Mouse (Mus musculus) adrenal gland, adult (tissue): ENCODE measurements around the gene Bgn.

Experiments
- DNase-seq, 2 experiments: peaks; one replicate each; pipeline ENCODE4 v3.0.0; 2022 to 2023; ENCODE audit warnings: low spot score in 1 of 2; ENCODE audit not compliant: inconsistent age in 2 of 2

Gene Bgn

GRCm38 (mm10) chrX:73483484-73483810 is at the start of gene Bgn:
Gene Bgn (plus strand): TSS chrX:73483602.
- DNase-seq: no peak

GRCm38 (mm10) chrX:73435252-73435651 is 48.1 kb upstream of the Bgn start, which contains the start of gene Trex2:
Gene Trex2 (minus strand): TSS chrX:73435344.
- DNase-seq: no peak

- peak in 1 of 2 experiments; percentile 49 for DNase-seq
Observed at GRCm38 (mm10) chrX:73441428-73441827, 42.0 kb upstream of the Bgn start.

GRCm38 (mm10) chrX:73451949-73452348 is 31.5 kb upstream of the Bgn start:
- DNase-seq: peak; percentile 49 to 85

- DNase-seq: peak; percentile 95
Observed at GRCm38 (mm10) chrX:73458877-73459392, 24.5 kb upstream of the Bgn start, which contains the start of gene Haus7. Gene Haus7 (minus strand): TSS chrX:73459044.

- DNase-seq: no peak
Observed at GRCm38 (mm10) chrX:73460792-73461191, 22.6 kb upstream of the Bgn start.

GRCm38 (mm10) chrX:73465483-73466186 is 17.8 kb upstream of the Bgn start:
- DNase-seq: peak; percentile 60 to 73

- DNase-seq: no peak
Observed at GRCm38 (mm10) chrX:73467446-73468241, 15.8 kb upstream of the Bgn start.

- no peak for DNase-seq
Observed at GRCm38 (mm10) chrX:73468330-73468729, 15.1 kb upstream of the Bgn start.

GRCm38 (mm10) chrX:73468752-73469151 is 14.7 kb upstream of the Bgn start:
- DNase-seq: no peak

GRCm38 (mm10) chrX:73471764-73472163 is 11.6 kb upstream of the Bgn start:
- no peak for DNase-seq

GRCm38 (mm10) chrX:73474340-73475165 is 8.8 kb upstream of the Bgn start:
- DNase-seq: no peak

GRCm38 (mm10) chrX:73475658-73476256 is 7.6 kb upstream of the Bgn start:
- no peak for DNase-seq

GRCm38 (mm10) chrX:73476621-73477020 is 6.8 kb upstream of the Bgn start:
- peak; percentile 46 to 60 for DNase-seq

GRCm38 (mm10) chrX:73477500-73477899 is 5.9 kb upstream of the Bgn start:
- no peak for DNase-seq

GRCm38 (mm10) chrX:73479656-73480055 is 3.7 kb upstream of the Bgn start:
- DNase-seq: no peak

GRCm38 (mm10) chrX:73480334-73480733 is 3.1 kb upstream of the Bgn start:
- no peak for DNase-seq

GRCm38 (mm10) chrX:73482643-73483483 is 539 bp upstream of the Bgn start:
- no peak for DNase-seq

- DNase-seq: no peak
Observed at GRCm38 (mm10) chrX:73484076-73484475, 674 bp downstream of the Bgn start.

- DNase-seq: no peak
Observed at GRCm38 (mm10) chrX:73484870-73485269, 1.5 kb downstream of the Bgn start.
